Mouse (Mus musculus) urinary bladder, postnatal 25 days (tissue): ENCODE measurements around the gene Nrm.
"Not testable (repeated sequence)": the region's sequence is repeated elsewhere in the genome, so short reads cannot be mapped to it uniquely, and the experiment has no call there.

Source experiments
- DNase-seq: peaks from one replicate; pipeline ENCODE4 v3.0.0; 2022; ENCODE audit warnings: low spot score

Nrm gene

DNA sequence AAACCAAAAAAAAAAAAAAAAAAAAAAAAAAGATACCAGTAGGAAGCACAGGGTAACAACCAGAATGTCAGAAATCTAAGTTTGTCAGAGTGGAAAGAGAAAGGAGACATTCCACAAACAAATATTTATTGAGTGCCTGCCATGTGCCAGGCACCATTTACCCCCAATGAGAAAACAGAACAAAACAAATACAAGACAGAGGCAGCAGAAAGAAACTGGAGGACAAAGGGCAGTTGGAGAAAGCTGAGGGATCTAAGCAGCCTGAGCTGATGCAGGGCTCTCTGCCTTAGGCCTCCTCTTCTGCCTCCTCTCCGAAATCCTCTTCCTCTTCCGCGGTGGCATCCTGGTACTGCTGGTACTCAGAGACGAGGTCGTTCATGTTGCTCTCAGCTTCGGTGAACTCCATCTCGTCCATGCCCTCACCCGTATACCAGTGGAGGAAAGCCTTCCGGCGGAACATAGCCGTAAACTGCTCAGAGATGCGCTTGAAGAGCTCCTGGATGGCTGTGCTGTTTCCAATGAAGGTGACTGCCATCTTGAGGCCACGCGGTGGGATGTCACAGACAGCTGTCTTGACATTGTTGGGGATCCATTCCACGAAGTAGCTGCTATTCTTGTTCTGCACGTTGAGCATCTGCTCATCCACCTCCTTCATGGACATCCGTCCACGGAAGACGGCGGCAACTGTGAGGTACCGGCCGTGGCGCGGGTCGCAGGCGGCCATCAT, 26.3 kb upstream of the Nrm start:
- DNase-seq = no peak

DNA sequence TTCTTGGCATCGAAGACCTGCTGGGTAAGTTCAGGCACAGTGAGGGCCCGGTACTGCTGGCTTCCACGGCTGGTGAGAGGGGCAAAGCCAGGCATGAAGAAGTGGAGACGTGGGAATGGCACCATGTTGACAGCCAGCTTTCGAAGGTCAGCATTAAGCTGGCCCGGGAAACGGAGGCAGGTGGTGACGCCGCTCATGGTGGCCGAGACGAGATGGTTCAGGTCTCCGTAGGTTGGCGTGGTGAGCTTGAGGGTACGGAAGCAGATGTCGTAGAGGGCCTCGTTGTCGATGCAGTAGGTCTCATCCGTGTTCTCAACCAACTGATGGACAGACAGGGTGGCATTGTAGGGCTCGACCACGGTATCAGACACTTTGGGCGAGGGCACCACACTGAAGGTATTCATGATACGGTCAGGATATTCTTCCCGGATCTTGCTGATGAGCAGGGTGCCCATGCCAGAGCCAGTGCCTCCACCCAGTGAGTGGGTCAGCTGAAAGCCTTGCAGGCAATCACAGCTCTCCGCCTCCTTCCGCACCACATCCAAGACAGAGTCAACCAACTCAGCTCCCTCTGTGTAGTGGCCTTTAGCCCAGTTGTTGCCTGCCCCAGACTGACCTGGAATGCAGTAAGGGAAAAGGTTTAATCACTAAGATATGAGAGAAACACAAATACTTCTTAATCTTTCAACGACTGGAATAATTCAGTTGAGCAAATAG, 25.5 kb upstream of the Nrm start:
- no peak for DNase-seq

DNA sequence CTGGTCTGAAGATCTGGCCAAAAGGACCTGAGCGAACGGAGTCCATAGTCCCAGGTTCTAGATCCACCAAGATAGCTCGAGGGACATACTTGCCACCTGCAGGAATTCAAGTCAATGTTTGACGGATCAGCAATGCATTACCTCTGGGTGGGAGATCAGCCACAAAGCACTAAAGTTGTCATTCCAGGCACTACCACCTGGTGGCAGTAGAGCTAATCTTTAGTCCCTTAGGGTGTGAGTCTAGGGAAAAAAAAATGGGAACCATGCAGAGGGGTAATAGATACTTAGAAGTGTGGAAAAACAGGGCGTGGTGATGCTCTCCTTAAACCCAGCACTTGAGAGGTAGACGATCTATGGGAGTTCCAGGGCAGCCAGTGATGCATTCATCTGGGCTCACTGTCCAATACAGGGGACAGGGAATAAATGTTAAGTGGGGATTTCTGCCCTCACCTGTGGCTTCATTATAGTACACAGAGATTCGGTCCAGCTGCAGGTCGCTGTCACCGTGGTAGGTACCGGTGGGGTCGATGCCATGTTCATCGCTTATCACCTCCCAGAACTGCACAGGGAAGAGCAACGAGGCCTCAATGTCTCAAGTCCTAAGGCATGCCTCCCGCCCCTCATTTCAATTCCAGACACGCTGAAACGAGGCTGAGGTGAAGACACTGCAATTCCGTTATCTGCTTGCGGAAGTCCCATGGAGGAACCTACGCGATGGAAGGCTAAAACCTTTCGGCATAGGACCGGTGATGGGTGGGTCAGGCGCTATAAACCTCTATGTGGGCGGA, 24.7 kb upstream of the Nrm start:
- peak; percentile 73 for DNase-seq

DNA sequence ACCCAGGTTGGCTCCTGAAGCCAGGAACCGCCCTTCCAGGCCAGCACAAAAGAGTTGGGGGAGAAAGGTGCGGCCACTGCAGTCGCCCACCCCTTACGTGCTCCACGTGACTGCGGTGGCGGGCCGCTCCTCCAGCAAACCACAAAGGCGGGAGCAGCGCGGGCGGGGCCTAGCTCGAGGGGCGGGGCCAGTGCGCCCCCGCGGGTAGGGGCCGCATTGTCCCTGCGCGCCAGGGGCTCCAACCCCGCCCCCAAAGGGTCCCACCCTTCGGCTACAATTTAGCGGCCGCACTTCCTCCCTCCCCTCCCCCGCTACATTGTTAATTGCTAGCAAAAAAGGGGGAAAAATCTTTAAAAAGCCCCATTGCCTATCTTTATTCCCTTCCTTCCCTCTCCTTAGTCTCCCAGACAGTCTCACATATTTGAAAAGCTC, 24.1 kb upstream of the Nrm start:
- peak; percentile 91 for DNase-seq

DNA sequence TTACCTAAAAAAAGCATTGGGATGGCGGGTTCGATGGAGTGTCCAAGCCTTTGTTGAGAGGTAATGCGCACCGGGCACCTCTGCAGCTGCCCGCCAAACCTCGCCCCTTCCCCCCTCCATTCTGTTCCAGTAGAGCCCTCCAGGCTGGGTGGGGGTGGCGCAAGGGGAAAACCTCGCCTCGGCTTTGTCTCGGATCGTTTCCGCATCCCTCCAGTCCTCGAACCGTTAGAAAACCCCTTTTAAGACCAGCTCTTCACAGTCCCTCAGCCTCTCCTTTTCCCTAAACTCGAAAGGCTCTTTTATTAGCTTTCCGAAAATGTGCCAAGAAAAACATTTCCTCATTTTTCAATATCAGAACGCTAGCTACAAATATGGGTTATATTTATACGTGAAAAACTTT, 23.6 kb upstream of the Nrm start:
- DNase-seq = no peak

DNA sequence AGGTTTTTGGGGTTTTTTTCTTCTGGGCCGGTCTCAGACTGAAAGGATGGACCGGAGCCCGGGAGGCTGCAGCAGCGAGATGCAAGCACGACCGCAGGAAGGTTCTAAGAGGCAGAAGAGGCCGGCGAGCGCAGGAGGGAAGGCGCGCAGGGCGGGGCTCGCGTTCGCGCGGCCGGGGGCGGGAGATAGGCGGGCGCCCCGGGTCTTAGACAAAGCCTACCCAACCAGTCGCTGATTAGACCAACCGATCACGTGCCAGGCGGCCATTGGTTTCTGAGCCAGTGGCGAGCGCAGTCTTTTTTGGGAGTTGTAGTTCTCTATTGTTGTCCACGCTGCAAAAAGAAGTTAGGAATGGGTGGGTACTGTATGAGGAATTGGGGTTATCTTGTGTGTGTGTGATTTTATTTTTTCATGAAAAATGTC, 23.0 kb upstream of the Nrm start, which contains the start of gene Tubb5:
Gene Tubb5 (minus strand): TSS at position 185 of the 423 bp plus-strand sequence.
- peak; percentile 89 for DNase-seq

DNA sequence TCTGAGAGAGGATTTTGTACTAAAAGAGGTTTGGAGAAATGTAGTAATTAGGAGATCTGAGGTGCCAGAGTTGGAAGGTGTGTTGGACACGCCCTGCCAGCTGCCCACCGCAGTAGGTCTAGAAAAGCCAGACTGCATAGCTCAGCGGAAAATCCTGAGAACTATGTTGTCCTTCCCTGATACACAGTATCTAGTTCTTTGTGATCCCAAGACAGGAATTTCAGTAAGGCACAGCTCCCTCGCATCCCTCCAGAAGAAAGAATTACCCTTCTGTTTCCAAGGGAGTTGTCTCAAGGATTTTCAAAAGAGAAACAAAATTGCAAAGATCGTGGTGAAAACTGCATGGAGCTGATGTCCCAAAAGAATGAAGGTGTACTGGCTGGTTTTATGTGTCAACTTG, 22.5 kb upstream of the Nrm start:
- DNase-seq = no peak

DNA sequence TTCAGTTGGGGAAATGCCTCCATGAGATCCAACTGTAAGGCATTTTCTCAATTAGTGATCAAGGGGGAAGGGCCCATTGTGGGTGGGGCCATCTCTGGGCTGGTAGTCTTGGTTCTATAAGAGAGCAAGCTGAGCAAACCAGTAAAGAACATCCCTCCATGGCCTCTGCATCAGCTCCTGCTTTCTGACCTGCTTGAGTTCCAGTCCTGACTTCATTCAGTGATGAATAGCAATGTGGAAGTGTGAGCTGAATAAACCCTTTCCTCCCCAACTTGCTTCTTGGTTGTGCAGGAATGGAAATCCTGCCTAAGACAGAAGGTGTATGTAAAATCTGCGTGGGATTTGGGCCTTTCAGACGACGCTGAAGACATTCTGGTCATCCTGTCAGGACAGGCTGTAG, 22.1 kb upstream of the Nrm start:
- DNase-seq = not testable (repeated sequence)

DNA sequence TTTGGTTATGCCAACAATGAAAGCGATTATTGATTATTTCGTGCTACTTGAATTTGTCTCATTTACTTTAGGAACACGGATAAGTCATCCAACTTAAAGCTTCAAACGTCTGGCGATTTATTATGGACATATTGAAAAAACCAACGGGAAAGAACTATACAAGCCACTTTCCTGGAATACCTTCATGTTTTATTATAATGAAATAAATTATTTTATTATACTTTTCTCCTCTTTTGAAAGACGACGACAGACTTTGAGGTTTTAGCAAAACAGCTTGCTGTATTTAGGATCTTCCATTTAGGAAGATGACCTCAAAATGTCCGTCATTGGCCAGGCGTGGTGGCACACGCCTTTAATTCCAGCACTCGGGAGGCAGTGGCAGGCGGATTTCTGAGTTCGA, 20.6 kb upstream of the Nrm start:
- no peak for DNase-seq

DNA sequence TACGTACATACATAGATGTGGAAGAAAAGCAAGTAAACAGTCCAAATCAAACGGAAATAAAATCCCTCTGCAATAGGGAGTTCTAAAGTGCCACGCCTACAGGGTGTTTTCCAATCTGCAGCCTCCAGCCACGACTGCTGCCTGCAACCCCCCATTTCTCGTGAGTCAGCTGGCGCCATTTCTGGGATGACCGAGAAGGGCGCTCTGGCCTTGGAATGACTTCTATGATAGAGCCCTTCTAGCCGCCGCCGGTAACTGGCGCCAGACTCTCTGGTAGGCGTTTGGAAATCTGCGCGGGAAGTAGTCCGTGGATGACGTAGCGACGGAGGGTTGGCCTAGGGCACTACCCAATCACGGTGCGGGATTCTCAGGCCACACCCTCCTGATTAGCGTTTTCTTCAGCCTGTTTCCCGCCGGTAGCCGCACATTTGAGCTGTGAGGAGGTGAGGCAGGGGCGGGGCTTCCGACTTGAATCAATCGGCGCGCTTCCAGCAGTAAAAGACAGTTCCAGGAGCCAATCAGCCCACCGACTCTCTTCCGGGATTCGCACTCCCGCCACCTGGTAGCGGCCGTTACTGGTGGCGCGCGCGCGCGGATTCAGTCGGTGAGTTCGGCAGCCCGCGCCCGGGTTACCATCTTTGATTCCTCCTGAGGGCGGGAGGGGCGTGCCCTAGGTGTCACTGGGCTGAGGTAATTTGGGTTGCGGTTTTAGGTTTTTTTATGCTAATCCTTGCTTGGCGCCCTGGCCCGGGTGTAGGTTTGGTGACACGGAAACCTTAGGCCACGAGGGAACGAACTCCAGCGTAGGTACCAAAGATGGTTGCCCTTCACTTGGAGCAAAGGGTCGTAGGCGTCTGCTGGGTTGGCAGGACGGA, 19.8 kb upstream of the Nrm start, which contains the start of gene Mdc1:
Gene Mdc1 (plus strand): TSS at position 440 of the 875 bp plus-strand sequence.
- peak; percentile 96 for DNase-seq

DNA sequence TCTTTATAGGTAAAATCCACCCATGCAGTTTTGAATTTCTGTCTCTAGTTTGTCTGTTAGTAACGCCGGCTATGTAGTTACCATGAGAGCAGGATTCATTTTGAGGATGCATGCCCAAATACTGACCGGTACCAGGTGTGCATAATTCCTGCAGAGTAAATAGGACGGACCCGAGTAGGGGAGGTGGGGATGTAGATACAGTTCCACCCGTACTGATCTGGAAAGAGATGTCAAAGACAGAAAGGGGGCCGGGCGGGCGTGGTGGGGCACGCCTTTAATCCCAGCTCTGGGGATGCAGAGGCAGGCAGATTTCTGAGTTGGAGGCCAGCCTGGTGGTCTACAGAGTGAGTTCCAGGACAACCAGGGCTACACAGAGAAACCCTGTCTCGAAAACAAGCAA, 19.1 kb upstream of the Nrm start:
- no peak for DNase-seq

DNA sequence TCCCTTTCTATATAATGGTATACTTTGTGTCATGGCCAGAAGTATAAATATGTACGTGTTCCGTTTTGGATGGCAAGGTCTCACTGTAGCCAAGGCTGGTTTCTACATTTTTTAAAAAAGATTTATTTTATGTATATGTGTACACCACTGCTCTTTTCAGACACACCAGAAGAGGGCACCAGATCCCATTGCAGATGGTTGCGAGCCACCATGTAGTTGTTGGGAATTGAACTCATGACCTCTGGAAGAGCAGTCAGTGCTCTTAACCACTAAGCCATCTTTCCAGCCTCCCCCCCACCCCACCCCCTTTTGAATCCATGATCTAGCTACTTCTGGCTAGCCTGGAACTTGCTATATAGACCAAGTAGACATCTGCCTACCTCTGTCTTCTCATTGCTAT, 17.6 kb upstream of the Nrm start:
- no peak for DNase-seq

DNA sequence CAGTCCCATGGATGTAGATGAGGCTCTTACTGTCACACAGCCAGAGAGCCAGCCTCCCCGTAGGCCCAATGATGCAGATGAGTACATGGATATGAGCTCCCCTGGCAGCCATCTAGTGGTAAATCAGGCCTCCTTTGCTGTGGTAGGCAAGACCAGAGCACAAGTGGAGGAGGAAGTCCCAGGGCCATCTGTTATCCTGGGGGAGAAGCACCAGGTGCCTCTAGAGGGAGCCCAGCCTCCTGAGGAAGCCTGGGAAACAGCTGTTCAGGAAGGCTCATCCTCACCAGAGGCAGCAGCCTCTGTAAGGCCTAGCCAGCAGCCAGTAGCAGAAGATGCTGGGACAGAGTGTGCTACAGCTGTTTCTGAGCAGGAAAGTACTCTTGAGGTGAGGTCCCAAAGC, 13.0 kb upstream of the Nrm start:
- no peak for DNase-seq

DNA sequence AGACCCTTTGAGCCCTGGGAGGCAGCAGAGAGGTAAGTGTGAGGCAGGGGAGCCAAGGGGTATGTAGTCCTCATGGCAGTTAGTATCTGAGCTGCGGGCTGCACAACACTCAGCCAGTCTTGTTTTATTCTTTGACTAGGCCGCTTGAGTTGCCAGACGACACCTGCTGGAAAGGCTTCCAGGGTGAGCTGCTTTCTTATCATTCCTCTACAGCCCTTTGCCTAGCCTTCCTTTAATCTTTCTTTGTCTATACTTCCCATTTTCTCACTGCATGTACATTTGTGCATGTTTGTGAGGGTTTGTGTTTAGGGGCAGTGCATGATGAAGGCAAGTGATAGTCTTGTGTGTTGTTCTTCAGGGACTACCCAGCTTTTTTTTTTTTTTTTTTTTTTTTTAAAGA, 10.1 kb upstream of the Nrm start:
- DNase-seq = no peak

DNA sequence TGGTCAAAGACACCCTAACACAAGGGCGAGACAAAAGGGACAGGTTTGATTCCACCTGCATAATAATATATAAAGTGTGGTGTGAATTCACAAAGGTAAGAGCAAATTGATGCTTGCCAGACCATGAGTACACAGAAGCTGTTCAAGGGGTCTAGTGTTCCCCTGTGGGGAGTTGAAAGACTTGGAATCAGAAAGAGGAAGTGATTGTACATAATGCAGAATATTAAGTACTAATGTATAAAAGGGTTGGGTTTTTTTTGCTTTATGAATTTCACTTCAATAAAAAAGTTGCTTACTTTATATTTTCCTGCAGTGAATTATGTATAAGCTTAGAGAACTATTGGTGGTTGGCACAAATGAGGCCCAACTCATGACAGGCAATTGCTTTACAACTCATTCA, 1.7 kb upstream of the Nrm start:
- no peak for DNase-seq

DNA sequence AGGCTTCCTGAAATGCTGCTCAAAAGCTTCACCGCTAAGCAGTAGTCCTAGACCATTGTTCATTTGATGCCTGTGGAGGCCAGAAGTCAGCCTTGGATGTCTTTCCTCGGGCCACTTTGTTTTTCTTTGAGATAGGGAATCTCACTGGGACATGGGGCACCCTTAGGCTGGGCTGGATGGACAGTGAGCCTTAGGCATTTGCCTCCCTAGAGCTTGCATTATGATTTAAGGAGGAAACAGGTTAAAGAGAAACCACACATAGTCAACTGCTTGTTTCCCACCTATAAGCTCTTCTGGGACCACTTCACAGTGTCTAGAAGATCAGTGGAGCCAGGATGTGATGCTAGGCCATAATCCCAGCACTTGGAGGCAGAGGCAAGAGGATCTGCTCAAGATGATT, 1.3 kb upstream of the Nrm start:
- DNase-seq = no peak

DNA sequence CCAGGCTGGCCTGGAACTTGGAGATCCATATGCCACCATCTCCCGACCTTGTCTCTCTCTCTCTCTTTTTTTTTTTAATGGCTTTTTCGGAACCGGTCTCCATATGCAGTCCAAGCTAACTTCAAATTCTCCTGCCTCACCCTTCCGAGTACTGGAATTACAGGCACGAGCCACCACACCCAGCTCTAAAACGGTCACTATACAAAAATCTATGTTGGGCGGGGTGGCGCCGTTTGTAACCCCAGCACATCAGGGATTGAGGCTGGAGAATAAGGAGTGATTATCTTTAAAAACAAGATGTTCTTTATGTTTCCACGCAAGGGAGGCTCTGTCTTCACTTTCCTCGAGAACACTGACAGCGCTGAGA, 304 bp upstream of the Nrm start:
- DNase-seq = no peak

DNA sequence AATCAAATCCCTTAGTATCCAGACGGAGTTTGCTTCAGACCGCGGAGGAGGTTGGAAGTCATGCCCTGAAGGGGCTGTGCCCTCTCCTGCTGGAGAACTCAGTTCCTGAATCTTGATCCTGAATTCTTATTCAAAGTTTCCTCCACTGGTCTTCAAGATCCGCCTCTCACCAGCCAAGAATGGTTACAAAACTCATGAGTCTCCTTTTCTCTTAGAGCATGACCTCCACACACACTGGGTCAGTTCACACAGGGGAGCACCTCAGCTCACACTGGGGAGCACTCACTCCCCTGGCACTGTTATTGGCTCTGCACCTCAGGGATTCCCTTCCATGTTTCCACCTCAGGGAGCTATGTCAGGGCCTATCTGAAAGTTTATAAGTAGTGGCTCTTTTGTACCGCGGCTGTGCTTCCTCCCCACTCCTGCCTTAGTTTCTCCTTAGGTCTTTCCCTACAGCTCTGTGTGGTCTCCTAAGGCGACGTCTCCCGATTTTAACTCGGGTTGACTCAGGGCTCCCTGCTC, 3.8 kb downstream of the Nrm start:
- DNase-seq = no peak

DNA sequence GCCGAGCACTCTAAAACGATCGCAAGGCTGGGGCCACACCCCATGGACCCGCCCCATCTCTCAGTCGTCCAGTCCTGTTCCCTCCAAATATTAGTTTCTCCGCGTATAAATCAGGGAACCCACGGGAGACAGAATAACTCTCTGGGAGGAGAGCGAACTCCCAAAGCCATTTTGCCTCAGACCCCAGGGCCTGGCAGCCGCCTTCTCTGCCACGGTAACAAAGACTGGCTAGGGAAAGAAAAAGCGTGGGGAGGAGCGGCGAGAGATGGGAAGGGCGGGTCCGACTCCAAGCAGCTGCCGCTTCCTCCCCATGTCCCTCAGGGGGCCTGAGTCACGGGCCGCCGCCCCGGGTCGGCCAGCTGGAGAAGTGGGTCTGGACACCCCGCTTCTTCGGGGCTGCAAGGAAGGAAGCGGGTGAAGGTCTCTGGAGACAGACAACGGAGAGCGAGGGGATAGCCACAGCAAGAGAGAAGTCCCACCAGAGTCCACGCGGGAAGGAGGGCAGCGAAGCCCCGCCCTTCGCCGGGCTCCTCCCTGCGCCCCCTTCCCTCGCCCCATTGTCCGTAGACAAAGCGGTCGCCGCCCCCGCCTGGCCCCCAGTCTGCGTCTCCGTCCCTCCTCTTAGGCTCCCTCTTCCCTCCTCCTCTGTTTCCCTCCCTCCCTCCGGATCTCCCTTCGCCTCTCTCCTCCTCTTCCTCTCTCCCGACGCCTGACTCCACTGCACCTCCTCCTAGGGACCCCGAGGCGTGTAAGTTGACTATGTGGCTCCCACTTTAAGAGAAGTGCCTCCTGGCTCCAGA, 4.6 kb downstream of the Nrm start, which contains the start of gene Ppp1r18:
Gene Ppp1r18 (plus strand): TSS at position 113 of the 800 bp plus-strand sequence.
- DNase-seq = peak; percentile 59

DNA sequence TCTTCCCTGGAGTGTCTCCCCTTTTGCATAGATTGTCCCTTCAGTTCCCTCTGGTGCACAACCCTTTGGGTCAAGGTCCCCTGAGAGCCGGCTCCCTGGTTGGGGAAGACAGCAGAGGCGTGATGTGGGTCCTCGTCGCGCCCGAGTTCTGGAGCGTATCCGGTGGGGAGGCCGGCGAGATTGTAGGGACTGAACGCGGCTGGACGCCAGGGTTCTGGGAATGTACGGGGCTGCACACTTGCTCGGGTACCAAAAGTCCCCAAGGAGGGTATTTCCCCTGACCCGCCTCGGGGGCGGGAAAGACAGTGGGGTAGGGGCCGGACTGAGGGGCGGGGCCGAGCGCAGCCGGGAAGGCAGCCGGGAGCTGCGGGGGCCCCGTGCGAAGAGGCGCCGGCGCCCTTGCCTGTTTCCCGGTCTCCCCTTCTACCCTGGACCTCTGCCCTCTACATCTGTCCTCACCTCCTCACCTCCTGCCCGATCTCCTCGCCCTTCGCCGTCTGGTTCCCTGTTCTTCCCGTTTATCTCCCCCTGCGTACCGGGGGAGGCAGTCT, 5.2 kb downstream of the Nrm start:
- peak; percentile 59 for DNase-seq
